Mouse (Mus musculus) lung, adult 2 months (tissue): ENCODE results near the gene Apaf1. TPM values are rescaled to one million over a fixed set of nuclear protein-coding genes. Genes with fewer than 3 reads are reported as not detected.

Experiments used
- DNase-seq: peaks from one replicate; pipeline ENCODE4 v3.0.0; 2022
- H3K4me1 ChIP-seq: fragments of 200-500 bp; 2 replicates; pipeline ENCODE4 v1.6.1; 2011; ENCODE audit warnings: low read length; ENCODE audit not compliant: control insufficient read depth, insufficient read depth
- H3K4me3 ChIP-seq: fragments of 200-500 bp; replicated peaks from 2 replicates; pipeline ENCODE3; 2011; ENCODE audit warnings: low read depth, mild to moderate bottlenecking, control low read depth, low read length; ENCODE audit errors: extremely low read depth
- CTCF ChIP-seq: fragments of 200-500 bp; IDR thresholded peaks from 2 replicates; pipeline ENCODE4 v1.5.1; 2011; ENCODE audit warnings: mild to moderate bottlenecking, low read length, control low read depth; ENCODE audit not compliant: insufficient read depth
- POLR2A ChIP-seq: fragments of 200-500 bp; IDR thresholded peaks from 2 replicates; pipeline ENCODE4 v1.6.1; 2011; ENCODE audit warnings: low read depth, mild to moderate bottlenecking, control low read depth, low read length, borderline replicate concordance; ENCODE audit errors: extremely low read depth
- WGBS: fragments of 180-500 bp; shearing (Covaris S2); methylation state at CpG from one replicate; pipeline ENCODE4 v1.1.7; 2018; 5-methylcytosine and 5-hydroxymethylcytosine counted together
- polyA plus RNA-seq: library from polyadenylated mRNA; depleted of rRNA; stranded (reverse); fragments of >200 nt; gene quantifications from 2 replicates; pipeline ENCODE4 v1.2.3, GENCODE M21; 2012

The Apaf1 gene
- polyA plus RNA-seq, 1 experiment: 10.0 TPM

GRCm38 (mm10) chr10:91116958-91117357 is 34.4 kb upstream of the Apaf1 start:
- no peak for TF ChIP-seq POLR2A
- no peak for TF ChIP-seq CTCF
- no peak overlapping the region for H3K4me3 ChIP-seq
- peaks cover 1% of the 10 kb centered on the region; the same call in 1 of the 2 replicates for H3K4me1 ChIP-seq
- 91% methylated on average over 12 of the region's 12 CpGs for WGBS
- no peak for DNase-seq

DNA sequence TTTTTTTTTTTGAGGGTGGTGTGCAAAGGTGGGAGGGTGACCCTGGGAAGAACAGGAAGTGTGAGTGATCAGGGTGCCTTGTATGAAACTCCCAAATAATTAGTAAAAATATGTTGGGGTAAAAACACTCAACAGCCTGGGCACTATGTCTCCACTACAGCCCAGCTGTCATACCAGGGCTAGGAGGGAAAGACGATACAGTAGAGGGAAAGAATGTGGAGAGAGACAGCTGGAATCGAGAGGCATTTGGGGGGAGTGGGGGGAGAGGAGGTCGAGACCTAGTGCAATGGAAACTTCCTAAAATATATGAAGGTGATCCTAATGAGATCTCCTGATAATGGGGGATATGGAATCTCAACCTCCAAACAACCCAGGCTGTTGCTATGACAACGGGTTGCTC is 27.3 kb upstream of the Apaf1 start:
- no peaks in the 10 kb centered on the region for H3K4me1 ChIP-seq
- DNase-seq: no peak
- no peak overlapping the region for H3K4me3 ChIP-seq
- no peak for TF ChIP-seq POLR2A
- no peak for TF ChIP-seq CTCF
- 64% methylated on average over 4 of the region's 4 CpGs for WGBS

DNA sequence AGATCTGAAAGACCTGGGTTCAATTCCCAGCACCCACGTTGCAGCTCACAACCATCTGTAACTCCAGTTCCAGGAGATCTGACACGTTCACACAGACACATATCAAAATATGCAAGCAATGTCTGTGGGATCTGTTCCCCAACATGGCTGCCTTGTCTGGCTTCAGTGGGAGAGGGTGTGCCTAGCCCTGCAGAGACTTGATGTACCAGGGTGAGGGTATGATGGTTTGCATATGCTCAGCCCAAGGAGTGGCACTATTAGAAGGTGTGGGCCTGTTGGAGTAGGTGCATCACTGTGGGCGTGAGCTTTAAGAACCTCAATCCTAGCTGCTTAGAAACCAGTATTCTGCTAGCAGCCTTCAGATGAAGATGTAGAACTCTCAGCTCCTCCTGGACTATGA is 23.4 kb upstream of the Apaf1 start:
- DNase-seq: no peak
- Histone ChIP-seq H3K4me1 (no peaks in the 10 kb centered on the region), H3K4me3 (no peak overlapping the region)
- 85% methylated on average over 3 of the region's 3 CpGs for WGBS
- TF ChIP-seq POLR2A: no peak
- no peak for TF ChIP-seq CTCF

- Histone ChIP-seq H3K4me1 (no peaks in the 10 kb centered on the region), H3K4me3 (no peak overlapping the region)
- no peak for DNase-seq
- 90% methylated on average over 14 of the region's 14 CpGs for WGBS
- TF ChIP-seq CTCF: no peak
- TF ChIP-seq POLR2A: no peak
Observed at GRCm38 (mm10) chr10:91102799-91103590, 20.4 kb upstream of the Apaf1 start.

DNA sequence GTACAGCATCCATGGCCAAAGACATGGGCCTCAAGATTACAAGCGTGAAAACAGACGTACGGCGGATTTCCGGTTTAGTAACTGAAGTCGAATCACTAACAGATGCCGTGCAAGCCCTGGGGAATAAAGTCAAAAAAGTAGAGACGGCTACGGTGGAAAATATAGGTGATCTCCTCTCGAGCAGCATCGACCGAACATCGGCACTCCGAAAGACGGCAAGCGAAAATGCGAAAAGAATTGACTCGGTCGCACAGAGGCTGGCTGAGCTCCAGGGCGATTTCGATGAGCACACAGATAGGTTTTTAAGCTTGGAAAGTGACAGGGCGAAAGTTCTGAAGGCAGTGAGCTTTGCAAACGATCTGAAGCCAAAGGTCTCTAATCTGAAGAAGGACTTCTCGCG is 19.4 kb upstream of the Apaf1 start:
- H3K4me1 ChIP-seq: no peaks in the 10 kb centered on the region
- H3K4me3 ChIP-seq: no peak overlapping the region
- WGBS: 95% methylated on average over 25 of the region's 25 CpGs
- DNase-seq: no peak
- TF ChIP-seq POLR2A (no peak), CTCF (no peak)

DNA sequence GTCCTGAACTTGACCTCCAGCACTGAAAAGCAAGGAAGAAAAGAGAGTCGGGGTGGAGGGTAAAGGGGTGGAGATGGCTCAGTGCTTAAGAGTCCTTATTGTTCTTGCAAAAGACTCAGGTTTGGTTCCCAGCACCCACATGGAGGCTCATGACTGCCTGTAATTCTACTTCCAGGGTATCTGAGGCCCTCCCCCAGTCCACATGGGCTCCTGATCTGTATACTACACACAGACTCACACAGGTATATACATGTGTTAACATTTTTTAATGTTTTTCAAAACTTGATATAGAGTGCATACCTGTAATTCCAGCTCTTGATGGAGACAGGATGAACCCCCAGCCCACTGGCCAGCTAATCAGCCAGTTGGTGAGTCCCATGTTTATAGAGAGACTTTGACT is 17.5 kb upstream of the Apaf1 start:
- Histone ChIP-seq H3K4me3 (no peak overlapping the region), H3K4me1 (no peaks in the 10 kb centered on the region)
- DNase-seq: no peak
- TF ChIP-seq CTCF (no peak), POLR2A (no peak)
- 96% methylated on average over 1 of the region's 1 CpGs for WGBS

- no peak overlapping the region for H3K4me3 ChIP-seq
- H3K4me1 ChIP-seq: no peaks in the 10 kb centered on the region
- no peak for DNase-seq
- WGBS: 77% methylated on average over 8 of the region's 8 CpGs
- TF ChIP-seq POLR2A (no peak), CTCF (no peak)
Observed at GRCm38 (mm10) chr10:91098056-91098455, 15.5 kb upstream of the Apaf1 start.

DNA sequence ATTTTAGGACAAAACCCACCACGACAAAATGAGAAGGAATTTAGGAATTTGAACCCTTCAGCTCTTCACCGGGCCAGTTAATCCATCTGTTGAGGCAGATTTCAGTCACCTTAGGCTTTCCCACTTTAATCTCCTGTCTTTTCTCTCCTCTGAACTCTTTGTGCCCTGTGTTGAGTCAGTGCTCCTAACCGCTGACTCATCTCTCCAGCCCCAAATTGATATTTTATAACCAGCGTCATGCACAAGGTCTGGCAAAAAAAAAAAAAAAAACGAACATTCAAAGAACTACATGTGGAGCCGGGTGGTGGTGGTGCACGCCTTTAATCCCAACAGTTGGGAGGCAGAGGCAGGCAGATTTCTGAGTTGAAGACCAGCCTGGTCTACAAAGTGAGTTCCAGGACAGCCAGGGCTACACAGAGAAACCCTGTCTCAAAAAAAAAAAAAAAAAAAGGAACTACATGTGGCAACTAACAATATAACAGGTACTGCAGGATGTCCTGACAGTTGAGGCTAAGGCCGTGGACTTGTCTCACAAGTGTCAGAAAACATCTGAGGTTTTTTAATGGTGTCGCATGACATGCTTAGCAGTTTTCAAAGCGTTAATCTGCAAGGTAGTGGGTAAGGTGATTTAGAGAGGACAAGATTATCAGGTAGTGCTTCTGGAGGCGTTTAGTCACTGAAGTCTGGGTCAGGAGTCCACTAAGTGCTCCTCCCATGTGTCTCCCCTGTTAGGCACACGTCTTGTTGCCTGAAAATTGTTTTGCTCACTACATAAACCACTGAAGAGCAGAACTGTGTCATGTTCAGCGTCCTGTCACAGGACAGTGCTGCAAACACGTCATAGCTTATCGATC is 11.9 kb upstream of the Apaf1 start:
- WGBS: 77% methylated on average over 15 of the region's 15 CpGs
- H3K4me1 ChIP-seq: no peaks in the 10 kb centered on the region
- no peak for TF ChIP-seq POLR2A
- no peak for TF ChIP-seq CTCF
- no peak overlapping the region for H3K4me3 ChIP-seq
- no peak for DNase-seq

GRCm38 (mm10) chr10:91092812-91093211 is 10.2 kb upstream of the Apaf1 start:
- Histone ChIP-seq H3K4me3 (no peak overlapping the region), H3K4me1 (no peaks in the 10 kb centered on the region)
- 85% methylated on average over 4 of the region's 4 CpGs for WGBS
- DNase-seq: no peak
- no peak for TF ChIP-seq CTCF
- TF ChIP-seq POLR2A: no peak

- DNase-seq: no peak
Observed at GRCm38 (mm10) chr10:91083393-91083927, 890 bp upstream of the Apaf1 start.

More at GRCm38 (mm10) chr10:91083393-91083927, 890 bp upstream of the Apaf1 start:
- peak overlapping the region; percentile 73 for H3K4me3 ChIP-seq
- H3K4me1 ChIP-seq: peaks cover 2% of the 10 kb centered on the region; the same call in 1 of the 2 replicates
- no peak for TF ChIP-seq POLR2A
- TF ChIP-seq CTCF: no peak
- WGBS: 31% methylated on average over 12 of the region's 12 CpGs
